Mouse (Mus musculus) bone marrow macrophage, adult 2 months (primary cell): Measurements from ENCODE around the gene Gm20388.

ENCODE experiments used
- CTCF ChIP-seq: IDR thresholded peaks from 2 replicates; pipeline ENCODE4 v1.5.1; 2012; ENCODE audit warnings: low read depth, mild to moderate bottlenecking, low read length, moderate library complexity
- POLR2A ChIP-seq: IDR thresholded peaks from 2 replicates; pipeline ENCODE4 v1.6.1; 2012; ENCODE audit warnings: mild to moderate bottlenecking, low read depth, low read length, borderline replicate concordance

DNA sequence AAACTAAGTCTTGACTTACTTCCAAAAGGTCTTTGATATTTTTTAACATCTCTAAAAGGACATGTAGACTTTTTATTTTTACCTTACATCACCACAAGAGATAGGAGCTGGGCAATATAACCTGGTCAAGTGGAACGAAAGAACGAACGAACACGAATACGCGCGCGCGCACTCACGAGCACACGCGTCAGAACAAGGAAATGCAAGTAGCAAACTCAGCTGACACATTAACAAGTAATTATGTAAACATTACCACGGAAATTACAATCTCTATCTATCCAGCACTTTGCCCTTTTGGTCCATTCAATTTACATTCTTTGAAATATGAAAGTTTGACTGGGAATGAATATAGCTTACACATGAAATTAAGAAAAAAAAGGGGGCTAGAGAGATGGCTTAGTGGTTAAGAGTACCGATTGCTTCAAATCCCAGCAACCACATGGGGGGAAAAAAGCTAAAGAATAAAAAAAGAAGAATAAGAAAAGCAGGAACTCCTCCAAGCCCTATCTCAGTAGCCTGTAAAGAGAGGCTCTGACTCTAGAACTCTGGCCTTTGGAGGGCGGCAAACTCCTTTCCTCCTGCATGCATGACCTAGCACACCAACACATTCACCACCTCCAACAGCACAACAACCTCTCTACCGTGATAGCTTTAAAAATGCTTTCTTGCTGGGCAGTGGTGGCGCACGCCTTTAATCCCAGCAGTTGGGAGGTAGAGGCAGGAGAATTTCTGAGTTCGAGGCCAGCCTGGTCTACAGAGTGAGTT is 3072.7 kb downstream of the Gm20388 start:
- TF ChIP-seq CTCF: no peak
- TF ChIP-seq POLR2A: no peak
